Mouse (Mus musculus) small intestine, adult 2 months (tissue): ENCODE results near the gene Ubxn7.

Experiments used
- CTCF ChIP-seq: fragments of 200-500 bp; IDR thresholded peaks from 2 replicates; pipeline ENCODE4 v1.5.1; 2012; ENCODE audit warnings: low read depth, mild to moderate bottlenecking, control low read depth, inconsistent platforms, low read length, moderate library complexity, mixed read lengths; ENCODE audit not compliant: insufficient replicate concordance, insufficient read length; ENCODE audit errors: extremely low read depth
- POLR2A ChIP-seq: fragments of 200-500 bp; IDR thresholded peaks from 2 replicates; pipeline ENCODE4 v1.6.1; 2012; ENCODE audit warnings: low read depth, mild to moderate bottlenecking, control low read depth, inconsistent platforms, low read length, moderate library complexity

- no peak for TF ChIP-seq POLR2A
- TF ChIP-seq CTCF: no peak
Measured at GRCm38 (mm10) chr16:32312859-32313258, 19.2 kb upstream of the Ubxn7 start.
